Mouse (Mus musculus) embryo, embryonic 11.5 days (tissue): ENCODE measurements around the gene Sfswap.
"Not testable (repeated sequence)": the region's sequence is repeated elsewhere in the genome, so short reads cannot be mapped to it uniquely, and the experiment has no call there.

Experiments used
- DNase-seq: peaks from one replicate; pipeline ENCODE4 v3.0.0-alpha.2; 2012; ENCODE audit warnings: low read depth, low spot score

Gene Sfswap

DNA sequence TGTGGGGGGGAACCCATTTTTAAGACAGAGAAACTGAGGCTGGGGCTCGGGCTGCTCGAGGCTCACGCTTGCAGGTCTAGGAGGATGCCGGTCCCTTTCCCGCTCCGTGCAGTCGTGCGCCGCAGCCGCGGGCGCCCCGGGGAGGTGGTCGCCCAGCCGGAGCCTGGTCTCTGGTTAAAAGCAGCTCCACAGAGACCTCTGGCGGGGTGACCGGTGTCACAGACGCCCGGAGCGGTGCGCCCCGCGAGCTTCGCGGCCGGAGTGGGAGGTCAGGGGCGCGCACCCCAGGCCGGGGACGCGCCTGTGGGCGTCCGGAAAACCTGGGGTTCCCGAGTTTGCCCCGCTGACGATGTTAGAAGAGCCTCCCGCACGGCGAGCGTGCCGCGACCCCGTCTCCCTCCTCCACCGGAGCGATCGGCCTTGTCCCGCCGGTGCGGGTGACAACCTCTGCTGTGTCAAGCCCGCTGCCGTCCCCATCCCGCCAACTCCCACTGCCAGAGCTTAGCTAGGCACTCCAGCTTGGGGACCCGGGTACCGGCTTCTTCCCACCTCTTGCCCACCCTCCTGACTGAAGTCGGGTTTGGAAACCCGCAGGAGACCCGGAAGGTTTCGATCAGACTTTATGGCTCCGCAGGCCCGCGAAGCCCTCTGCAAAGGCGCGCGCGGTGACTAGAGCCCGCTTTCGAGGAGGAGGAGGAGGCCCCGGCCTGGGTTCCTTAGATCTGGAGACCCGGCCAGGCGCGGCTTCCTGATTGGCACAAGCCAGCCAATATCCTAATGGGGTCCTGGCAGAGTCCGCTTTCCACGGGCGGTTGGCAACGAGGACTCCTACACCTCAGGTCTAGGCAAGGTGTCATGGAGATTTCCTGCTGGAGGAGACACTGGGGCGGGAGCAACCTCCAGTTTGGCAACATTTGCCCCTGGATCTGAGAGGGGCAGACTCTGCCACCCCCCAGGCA lies 83.8 kb downstream of the Sfswap start:
- DNase-seq: no peak

GRCm38 (mm10) chr5:129586016-129586415 lies 85.0 kb downstream of the Sfswap start:
- peak; percentile 81 for DNase-seq

DNA sequence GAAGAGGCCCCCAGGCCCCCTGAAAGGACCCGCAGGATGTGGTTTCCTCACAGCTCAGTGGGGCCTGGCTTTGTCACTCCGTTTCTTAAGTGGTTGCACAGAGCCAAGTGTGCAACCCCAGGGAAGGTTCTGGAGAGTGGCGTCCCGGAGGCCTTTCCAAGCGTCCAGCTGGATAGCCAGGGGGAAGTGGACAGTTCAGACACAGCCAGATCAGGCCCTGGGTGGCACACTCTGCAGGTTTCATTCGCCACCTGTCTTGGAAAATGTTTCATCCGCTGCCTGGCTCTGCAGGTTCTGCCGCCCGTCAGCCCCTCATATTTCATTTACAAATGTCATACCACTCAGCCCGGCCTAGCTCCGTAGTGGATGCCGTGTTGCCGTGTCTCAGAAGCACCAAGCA lies 85.5 kb downstream of the Sfswap start:
- no peak for DNase-seq

- DNase-seq: no peak
These were observed 89.9 kb downstream of the Sfswap start for GRCm38 (mm10) chr5:129590915-129591314.

- peak; percentile 75 for DNase-seq
These were observed 93.4 kb downstream of the Sfswap start for GRCm38 (mm10) chr5:129594116-129595114.

GRCm38 (mm10) chr5:129602071-129602487 lies 101.1 kb downstream of the Sfswap start:
- DNase-seq: no peak

GRCm38 (mm10) chr5:129607476-129607875 lies 106.5 kb downstream of the Sfswap start:
- DNase-seq: no peak

DNA sequence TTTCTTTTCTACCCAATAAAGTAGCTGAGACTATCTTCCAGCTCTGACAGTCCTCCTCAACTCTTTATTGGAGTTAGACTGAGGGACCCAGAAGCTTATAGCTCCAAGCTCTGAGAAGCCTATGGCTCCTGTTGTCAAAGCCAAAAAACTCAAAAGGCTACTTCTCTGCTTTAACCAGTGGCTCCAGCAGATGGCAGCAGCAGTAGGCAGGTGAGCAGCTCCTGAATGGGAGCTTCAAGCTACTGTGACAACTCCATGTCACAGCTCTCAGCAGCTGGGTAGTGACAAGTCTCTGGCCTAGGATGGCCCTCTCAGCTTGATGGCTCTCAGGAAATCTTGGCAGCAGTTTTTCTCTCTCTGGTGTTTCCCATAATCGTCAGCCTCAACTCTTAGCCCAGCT lies 110.0 kb downstream of the Sfswap start:
- DNase-seq: peak; percentile 56

DNA sequence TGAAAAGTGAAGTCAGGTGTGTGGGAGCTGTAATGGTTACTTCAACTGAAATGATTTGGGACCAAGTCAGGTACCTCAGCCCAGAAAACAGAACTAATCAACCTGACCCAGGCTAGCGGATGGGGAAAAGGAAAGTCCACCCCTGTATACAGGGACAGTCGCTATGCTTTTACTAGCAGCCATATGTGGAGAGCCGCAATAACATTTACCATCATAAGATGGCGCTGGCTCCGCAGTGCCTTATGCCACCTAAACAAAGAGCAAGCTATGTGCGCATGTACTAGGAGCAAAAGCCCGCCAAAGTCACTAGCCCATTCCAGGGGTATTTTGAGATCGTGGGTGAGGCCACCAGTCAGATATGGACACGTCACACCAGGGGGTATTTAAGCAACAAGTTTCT lies 119.6 kb downstream of the Sfswap start:
- not testable (repeated sequence) for DNase-seq
